Mouse (Mus musculus) cerebellum, adult 9-10 months (tissue): ENCODE results near the gene Taf5.

ENCODE experiments used
- DNase-seq: peaks from one replicate; pipeline ENCODE4 v3.0.0; 2022

Taf5 gene

GRCm38 (mm10) chr19:47067096-47067882 lies at the start of gene Taf5:
Taf5 (plus strand) TSS chr19:47067746.
- peak; percentile 96 for DNase-seq

GRCm38 (mm10) chr19:47017831-47018230 lies 49.7 kb upstream of the Taf5 start:
- DNase-seq: no peak

- DNase-seq: no peak
These were observed 49.2 kb upstream of the Taf5 start for GRCm38 (mm10) chr19:47018330-47018729.

GRCm38 (mm10) chr19:47019326-47019725 lies 48.2 kb upstream of the Taf5 start:
- no peak for DNase-seq

GRCm38 (mm10) chr19:47022709-47023108 lies 44.8 kb upstream of the Taf5 start:
- DNase-seq: no peak

- DNase-seq: no peak
These were observed 44.0 kb upstream of the Taf5 start for GRCm38 (mm10) chr19:47023546-47023945.

- no peak for DNase-seq
These were observed 42.6 kb upstream of the Taf5 start for GRCm38 (mm10) chr19:47024954-47025353.

- DNase-seq: no peak
These were observed 41.0 kb upstream of the Taf5 start for GRCm38 (mm10) chr19:47026513-47026912.

GRCm38 (mm10) chr19:47029796-47030195 lies 37.8 kb upstream of the Taf5 start:
- DNase-seq: no peak

- no peak for DNase-seq
These were observed 35.8 kb upstream of the Taf5 start for GRCm38 (mm10) chr19:47031770-47032169.

GRCm38 (mm10) chr19:47034916-47035315 lies 32.6 kb upstream of the Taf5 start:
- no peak for DNase-seq

- DNase-seq: no peak
These were observed 30.9 kb upstream of the Taf5 start for GRCm38 (mm10) chr19:47036596-47036995.

GRCm38 (mm10) chr19:47040720-47041473 lies 26.6 kb upstream of the Taf5 start:
- no peak for DNase-seq

GRCm38 (mm10) chr19:47043608-47044007 lies 23.9 kb upstream of the Taf5 start:
- no peak for DNase-seq

- no peak for DNase-seq
These were observed 21.2 kb upstream of the Taf5 start for GRCm38 (mm10) chr19:47046343-47046742.

- DNase-seq: no peak
These were observed 20.2 kb upstream of the Taf5 start for GRCm38 (mm10) chr19:47047236-47047833.

GRCm38 (mm10) chr19:47049061-47049460 lies 18.5 kb upstream of the Taf5 start:
- no peak for DNase-seq

- peak; percentile 47 for DNase-seq
These were observed 17.7 kb upstream of the Taf5 start for GRCm38 (mm10) chr19:47049840-47050239.

GRCm38 (mm10) chr19:47050271-47051032 lies 17.1 kb upstream of the Taf5 start, which contains the start of gene Pcgf6:
Pcgf6 (minus strand) TSS chr19:47050906.
- DNase-seq: peak; percentile 86

- no peak for DNase-seq
These were observed 14.6 kb upstream of the Taf5 start for GRCm38 (mm10) chr19:47052927-47053326.

GRCm38 (mm10) chr19:47053471-47053870 lies 14.1 kb upstream of the Taf5 start:
- no peak for DNase-seq

GRCm38 (mm10) chr19:47057684-47058083 lies 9.9 kb upstream of the Taf5 start:
- no peak for DNase-seq

GRCm38 (mm10) chr19:47065860-47066259 lies 1.7 kb upstream of the Taf5 start:
- no peak for DNase-seq
